Mouse (Mus musculus): ENCODE data around the gene Slc4a1ap.

- TF ChIP-seq USF1 (IDR thresholded peaks at IDR 0.05; ENCODE audit: low read depth, low read length) = no peak
- TF ChIP-seq ZC3H11A (IDR thresholded peaks at IDR 0.05; ENCODE audit: low read depth, low read length) = no peak
- no peak for TF ChIP-seq CTCF (conservative IDR thresholded peaks at IDR 0.05 in 1 of 2, IDR thresholded peaks at IDR 0.05 in 1 of 2; ENCODE audit: low read depth in 2 of 2, low read length in 2 of 2)
- no peak for TF ChIP-seq MAFK (IDR thresholded peaks at IDR 0.05; ENCODE audit: insufficient replicate concordance, low read length)
Measured at GRCm38 (mm10) chr5:31566457-31566856, 39.7 kb downstream of the Slc4a1ap start.
